Mouse (Mus musculus) liver, adult 2 months (tissue): ENCODE data around the gene Gm21294.
"Not testable (repeated sequence)": the region's sequence is repeated elsewhere in the genome, so short reads cannot be mapped to it uniquely, and the experiment has no call there.

Experiments used
- CTCF ChIP-seq: fragments of 200-500 bp; IDR thresholded peaks from 2 replicates; pipeline ENCODE4 v1.5.1; 2011; ENCODE audit warnings: low read depth, low read length, control low read depth
- POLR2A ChIP-seq: fragments of 200-500 bp; IDR thresholded peaks from 2 replicates; pipeline ENCODE4 v1.6.1; 2011; ENCODE audit warnings: low read length, control low read depth; ENCODE audit not compliant: insufficient read depth; ENCODE audit errors: extremely low read depth

- not testable (repeated sequence) for TF ChIP-seq POLR2A, CTCF
These were observed at the start of gene Gm21294 for GRCm38 (mm10) chrY:89052506-89052905.
